Mouse (Mus musculus) cortical plate, adult 2 months (tissue): ENCODE measurements around the gene Zyg11b.

Experiments used
- CTCF ChIP-seq: fragments of 200-500 bp; IDR thresholded peaks from 2 replicates; pipeline ENCODE4 v1.5.1; 2011; ENCODE audit warnings: mild to moderate bottlenecking, control low read depth, low read length; ENCODE audit not compliant: insufficient read depth; ENCODE audit errors: extremely low read depth
- POLR2A ChIP-seq: fragments of 200-500 bp; IDR thresholded peaks from 2 replicates; pipeline ENCODE4 v1.6.1; 2011; ENCODE audit warnings: mild to moderate bottlenecking, low read length, control low read depth; ENCODE audit not compliant: insufficient read depth; ENCODE audit errors: extremely low read depth

- no peak for TF ChIP-seq CTCF
- no peak for TF ChIP-seq POLR2A
Observed at GRCm38 (mm10) chr4:108250501-108250900, 50.4 kb downstream of the Zyg11b start.
